Mouse (Mus musculus): ENCODE results near the gene Apbb2. TPM values are rescaled to one million over a fixed set of nuclear protein-coding genes. Genes with fewer than 3 reads are reported as not detected.

Gene Apbb2
- polyA plus RNA-seq, 1 experiment, result 1.2 TPM

GRCm38 (mm10) chr5:66533711-66534425, 84.7 kb downstream of the Apbb2 start:
- no peak overlapping the region for H3K4me3 ChIP-seq (ENCODE audit: control insufficient read depth, low read depth, low read length)
- no peak overlapping the region for H3K27ac ChIP-seq (ENCODE audit: control insufficient read depth, insufficient read depth, low read depth, low read length)
- H3K36me3 ChIP-seq (ENCODE audit: control insufficient read depth, insufficient read depth, low read length), result no peaks in the 10 kb centered on the region
- H3K27me3 ChIP-seq (ENCODE audit: control insufficient read depth, insufficient read depth, low read length), result no peaks in the 10 kb centered on the region
- no peak for TF ChIP-seq POLR2A (IDR thresholded peaks at IDR 0.05; ENCODE audit: control insufficient read depth, low read depth, low read length)
- TF ChIP-seq CTCF (IDR thresholded peaks at IDR 0.05; ENCODE audit: control insufficient read depth, insufficient read depth, insufficient replicate concordance, low read depth, low read length), result no peak
- H3K4me1 ChIP-seq (ENCODE audit: control insufficient read depth, insufficient read depth, low read length), result no peaks in the 10 kb centered on the region

GRCm38 (mm10) chr5:66532827-66533226, 85.8 kb downstream of the Apbb2 start:
- H3K4me3 ChIP-seq (ENCODE audit: control insufficient read depth, low read depth, low read length), result no peak overlapping the region
- H3K27me3 ChIP-seq (ENCODE audit: control insufficient read depth, insufficient read depth, low read length), result no peaks in the 10 kb centered on the region
- TF ChIP-seq CTCF (IDR thresholded peaks at IDR 0.05; ENCODE audit: control insufficient read depth, insufficient read depth, insufficient replicate concordance, low read depth, low read length), result no peak
- TF ChIP-seq POLR2A (IDR thresholded peaks at IDR 0.05; ENCODE audit: control insufficient read depth, low read depth, low read length), result no peak
- H3K36me3 ChIP-seq (ENCODE audit: control insufficient read depth, insufficient read depth, low read length), result no peaks in the 10 kb centered on the region
- H3K4me1 ChIP-seq (ENCODE audit: control insufficient read depth, insufficient read depth, low read length), result no peaks in the 10 kb centered on the region
- no peak overlapping the region for H3K27ac ChIP-seq (ENCODE audit: control insufficient read depth, insufficient read depth, low read depth, low read length)

- Histone ChIP-seq H3K4me3 (ENCODE audit: control insufficient read depth, low read depth, low read length) (no peak overlapping the region), H3K27me3 (ENCODE audit: control insufficient read depth, insufficient read depth, low read length) (no peaks in the 10 kb centered on the region), H3K36me3 (ENCODE audit: control insufficient read depth, insufficient read depth, low read length) (no peaks in the 10 kb centered on the region), H3K4me1 (ENCODE audit: control insufficient read depth, insufficient read depth, low read length) (no peaks in the 10 kb centered on the region), H3K27ac (ENCODE audit: control insufficient read depth, insufficient read depth, low read depth, low read length) (no peak overlapping the region)
- TF ChIP-seq POLR2A (IDR thresholded peaks at IDR 0.05; ENCODE audit: control insufficient read depth, low read depth, low read length) (no peak), CTCF (IDR thresholded peaks at IDR 0.05; ENCODE audit: control insufficient read depth, insufficient read depth, insufficient replicate concordance, low read depth, low read length) (no peak)
Measured at GRCm38 (mm10) chr5:66530361-66530760, 88.2 kb downstream of the Apbb2 start.

GRCm38 (mm10) chr5:66529631-66530030, 89.0 kb downstream of the Apbb2 start:
- no peak overlapping the region for H3K4me3 ChIP-seq (ENCODE audit: control insufficient read depth, low read depth, low read length)
- no peaks in the 10 kb centered on the region for H3K36me3 ChIP-seq (ENCODE audit: control insufficient read depth, insufficient read depth, low read length)
- no peak for TF ChIP-seq POLR2A (IDR thresholded peaks at IDR 0.05; ENCODE audit: control insufficient read depth, low read depth, low read length)
- no peak for TF ChIP-seq CTCF (IDR thresholded peaks at IDR 0.05; ENCODE audit: control insufficient read depth, insufficient read depth, insufficient replicate concordance, low read depth, low read length)
- no peaks in the 10 kb centered on the region for H3K27me3 ChIP-seq (ENCODE audit: control insufficient read depth, insufficient read depth, low read length)
- no peaks in the 10 kb centered on the region for H3K4me1 ChIP-seq (ENCODE audit: control insufficient read depth, insufficient read depth, low read length)
- no peak overlapping the region for H3K27ac ChIP-seq (ENCODE audit: control insufficient read depth, insufficient read depth, low read depth, low read length)

GRCm38 (mm10) chr5:66528567-66528966, 90.0 kb downstream of the Apbb2 start:
- no peak overlapping the region for H3K4me3 ChIP-seq (ENCODE audit: control insufficient read depth, low read depth, low read length)
- no peaks in the 10 kb centered on the region for H3K4me1 ChIP-seq (ENCODE audit: control insufficient read depth, insufficient read depth, low read length)
- no peaks in the 10 kb centered on the region for H3K36me3 ChIP-seq (ENCODE audit: control insufficient read depth, insufficient read depth, low read length)
- TF ChIP-seq CTCF (IDR thresholded peaks at IDR 0.05; ENCODE audit: control insufficient read depth, insufficient read depth, insufficient replicate concordance, low read depth, low read length) (no peak), POLR2A (IDR thresholded peaks at IDR 0.05; ENCODE audit: control insufficient read depth, low read depth, low read length) (no peak)
- no peaks in the 10 kb centered on the region for H3K27me3 ChIP-seq (ENCODE audit: control insufficient read depth, insufficient read depth, low read length)
- H3K27ac ChIP-seq (ENCODE audit: control insufficient read depth, insufficient read depth, low read depth, low read length), result no peak overlapping the region

GRCm38 (mm10) chr5:66527090-66527489, 91.5 kb downstream of the Apbb2 start:
- Histone ChIP-seq H3K4me1 (ENCODE audit: control insufficient read depth, insufficient read depth, low read length) (no peaks in the 10 kb centered on the region), H3K36me3 (ENCODE audit: control insufficient read depth, insufficient read depth, low read length) (no peaks in the 10 kb centered on the region), H3K27me3 (ENCODE audit: control insufficient read depth, insufficient read depth, low read length) (no peaks in the 10 kb centered on the region), H3K4me3 (ENCODE audit: control insufficient read depth, low read depth, low read length) (no peak overlapping the region), H3K27ac (ENCODE audit: control insufficient read depth, insufficient read depth, low read depth, low read length) (no peak overlapping the region)
- no peak for TF ChIP-seq POLR2A (IDR thresholded peaks at IDR 0.05; ENCODE audit: control insufficient read depth, low read depth, low read length)

GRCm38 (mm10) chr5:66525002-66525401, 93.6 kb downstream of the Apbb2 start:
- H3K4me3 ChIP-seq (ENCODE audit: control insufficient read depth, low read depth, low read length), result no peak overlapping the region
- no peaks in the 10 kb centered on the region for H3K27me3 ChIP-seq (ENCODE audit: control insufficient read depth, insufficient read depth, low read length)
- H3K36me3 ChIP-seq (ENCODE audit: control insufficient read depth, insufficient read depth, low read length), result no peaks in the 10 kb centered on the region
- H3K27ac ChIP-seq (ENCODE audit: control insufficient read depth, insufficient read depth, low read depth, low read length), result no peak overlapping the region
- H3K4me1 ChIP-seq (ENCODE audit: control insufficient read depth, insufficient read depth, low read length), result no peaks in the 10 kb centered on the region
- TF ChIP-seq CTCF (IDR thresholded peaks at IDR 0.05; ENCODE audit: control insufficient read depth, insufficient read depth, insufficient replicate concordance, low read depth, low read length), result no peak
